Mouse (Mus musculus) stomach, postnatal 0 days (tissue): Measurements from ENCODE around the gene Ptpn1. TPM values are rescaled to one million over a fixed set of nuclear protein-coding genes. Genes with fewer than 3 reads are reported as not detected.

Experiments
- ATAC-seq: fragments of 200-750 bp; cut with Nextera tagmentation; 2 replicates; pipeline ENCODE4 v1.8.0; 2017; ENCODE audit not compliant: low FRiP score, low TSS enrichment
- DNase-seq: peaks from one replicate; pipeline ENCODE4 v3.0.0-alpha.2; 2016; ENCODE audit warnings: low spot score
- H3K27ac ChIP-seq: fragments of 300-500 bp; sonication (generic); replicated peaks from 2 replicates; pipeline ENCODE4 v1.5.1; 2014; ENCODE audit warnings: mild to moderate bottlenecking, control low read depth
- H3K27me3 ChIP-seq: fragments of 300-500 bp; sonication (generic); 2 replicates; pipeline ENCODE4 v1.6.1; 2014; ENCODE audit warnings: low read length; ENCODE audit not compliant: control insufficient read depth, insufficient read depth
- H3K36me3 ChIP-seq: fragments of 300-500 bp; sonication (generic); 2 replicates; pipeline ENCODE4 v1.6.1; 2014; ENCODE audit warnings: low read length, mixed read lengths; ENCODE audit not compliant: control insufficient read depth, insufficient read depth
- H3K4me1 ChIP-seq: fragments of 300-500 bp; sonication (generic); replicated peaks from 2 replicates; pipeline ENCODE4 v1.6.1; 2014; ENCODE audit warnings: antibody characterized with exemption; ENCODE audit not compliant: control insufficient read depth, insufficient read depth
- H3K4me2 ChIP-seq: fragments of 300-500 bp; sonication (generic); replicated peaks from 2 replicates; pipeline ENCODE4 v1.6.1; 2014; ENCODE audit warnings: low read depth, mild to moderate bottlenecking, control low read depth, moderate library complexity
- H3K4me3 ChIP-seq: fragments of 300-500 bp; sonication (generic); 2 replicates; pipeline ENCODE4 v1.5.1; 2014; ENCODE audit warnings: low read depth, low read length, control low read depth
- H3K9ac ChIP-seq: fragments of 300-500 bp; sonication (generic); 2 replicates; pipeline ENCODE4 v1.6.1; 2014; ENCODE audit warnings: mild to moderate bottlenecking, low read length, control low read depth, mixed read lengths
- H3K9me3 ChIP-seq: fragments of 300-500 bp; sonication (generic); 2 replicates; pipeline ENCODE4 v1.6.1; 2016; ENCODE audit warnings: low read length; ENCODE audit not compliant: control insufficient read depth
- CTCF ChIP-seq: IDR thresholded peaks from 2 replicates; pipeline ENCODE4 v1.5.1; 2016; ENCODE audit warnings: antibody characterized with exemption, low read depth, mild to moderate bottlenecking, moderate library complexity
- EP300 ChIP-seq: optimal IDR thresholded peaks from 2 replicates; pipeline ENCODE3; 2016; ENCODE audit warnings: antibody characterized with exemption
- WGBS: fragments of 180-500 bp; shearing (Covaris S2); extraction: QIAGEN DNeasy Blood & Tissue Kit; methylation state at CpG from one replicate; pipeline ENCODE4 v1.1.7; 2014; 5-methylcytosine and 5-hydroxymethylcytosine counted together
- polyA plus RNA-seq: library from polyadenylated mRNA; unstranded; fragments of >200 nt; fragmentation: Nextera tagmentation; extraction: Ambion mirVana; gene quantifications from 2 replicates; pipeline ENCODE4 v1.2.1, GENCODE M21; 2015

Gene Ptpn1
- polyA plus RNA-seq, 1 experiment from 2014 or later, result 51.1 TPM

GRCm38 (mm10) chr2:167982646-167983045 lies 50.8 kb downstream of the Ptpn1 start:
- Histone ChIP-seq H3K36me3 (peaks cover 6% of the 10 kb centered on the region; the same call in 1 of the 2 replicates), H3K9me3 (no peaks in the 10 kb centered on the region), H3K4me3 (no peak overlapping the region), H3K4me1 (peaks cover 3% of the 10 kb centered on the region; the same call in 1 of the 2 replicates), H3K27me3 (no peaks in the 10 kb centered on the region), H3K27ac (no peak overlapping the region), H3K4me2 (no peak overlapping the region), H3K9ac (no peak overlapping the region)
- DNase-seq (peak; percentile 75), ATAC-seq (no peak)
- TF ChIP-seq EP300 (no peak), CTCF (peak; percentile 72)
- 56% methylated on average over 9 of the region's 9 CpGs for WGBS

- TF ChIP-seq EP300 (no peak), CTCF (no peak)
- WGBS, result 79% methylated on average over 5 of the region's 5 CpGs
- peaks cover 6% of the 10 kb centered on the region; the same call in 1 of the 2 replicates for H3K36me3 ChIP-seq
- ATAC-seq (no peak), DNase-seq (no peak)
- no peaks in the 10 kb centered on the region for H3K9me3 ChIP-seq
- H3K4me3 ChIP-seq, result no peak overlapping the region
- peaks cover 8% of the 10 kb centered on the region; the same call in 1 of the 2 replicates for H3K4me1 ChIP-seq
- H3K9ac ChIP-seq, result no peak overlapping the region
- H3K27ac ChIP-seq, result no peak overlapping the region
- no peaks in the 10 kb centered on the region for H3K27me3 ChIP-seq
- no peak overlapping the region for H3K4me2 ChIP-seq
These were observed 52.5 kb downstream of the Ptpn1 start for GRCm38 (mm10) chr2:167984371-167984770.

- DNase-seq (no peak), ATAC-seq (no peak)
- Histone ChIP-seq H3K4me1 (peaks cover 10% of the 10 kb centered on the region; the same call in 1 of the 2 replicates), H3K27me3 (no peaks in the 10 kb centered on the region), H3K4me3 (no peak overlapping the region), H3K36me3 (peaks cover 6% of the 10 kb centered on the region; the same call in 1 of the 2 replicates), H3K9ac (no peak overlapping the region), H3K9me3 (no peaks in the 10 kb centered on the region), H3K4me2 (no peak overlapping the region), H3K27ac (no peak overlapping the region)
- peak; percentile 66 for TF ChIP-seq CTCF
- no peak for TF ChIP-seq EP300
- WGBS, result 35% methylated on average over 3 of the region's 3 CpGs
These were observed 53.1 kb downstream of the Ptpn1 start for GRCm38 (mm10) chr2:167984946-167985345.

GRCm38 (mm10) chr2:167986762-167987161 lies 54.9 kb downstream of the Ptpn1 start:
- WGBS, result 8% methylated on average over 7 of the region's 7 CpGs
- peak; percentile 79 for TF ChIP-seq CTCF
- TF ChIP-seq EP300, result no peak
- Histone ChIP-seq H3K9me3 (no peaks in the 10 kb centered on the region), H3K4me2 (no peak overlapping the region), H3K36me3 (peaks cover 1% of the 10 kb centered on the region; the same call in 1 of the 2 replicates), H3K4me3 (no peak overlapping the region), H3K27me3 (no peaks in the 10 kb centered on the region), H3K4me1 (peaks cover 13% of the 10 kb centered on the region; the same call in 1 of the 2 replicates), H3K27ac (no peak overlapping the region), H3K9ac (no peak overlapping the region)
- ATAC-seq (no peak), DNase-seq (peak; percentile 75)

GRCm38 (mm10) chr2:167987640-167988039 lies 55.8 kb downstream of the Ptpn1 start:
- Histone ChIP-seq H3K4me2 (0 out of 2 replicates have a peak overlapping the region, but pooled peaks have one; percentile 15), H3K27me3 (no peaks in the 10 kb centered on the region), H3K4me3 (no peak overlapping the region), H3K27ac (peak overlapping the region; percentile 30; the same call in 1 of the 2 replicates), H3K4me1 (peaks cover 13% of the 10 kb centered on the region; the same call in 1 of the 2 replicates), H3K36me3 (no peaks in the 10 kb centered on the region), H3K9me3 (no peaks in the 10 kb centered on the region), H3K9ac (no peak overlapping the region)
- DNase-seq (peak; percentile 83), ATAC-seq (peak; percentile 63)
- 39% methylated on average over 12 of the region's 12 CpGs for WGBS
- TF ChIP-seq CTCF, result 0 out of 2 replicates have a peak, but pooled peaks have one; percentile 15
- TF ChIP-seq EP300, result no peak

GRCm38 (mm10) chr2:167989310-167989709 lies 57.5 kb downstream of the Ptpn1 start:
- Histone ChIP-seq H3K9ac (0 out of 2 replicates have a peak overlapping the region, but pooled peaks have one; percentile 31), H3K4me3 (no peak overlapping the region), H3K27ac (peak overlapping the region; percentile 49), H3K36me3 (no peaks in the 10 kb centered on the region), H3K9me3 (no peaks in the 10 kb centered on the region), H3K4me2 (peak overlapping the region; percentile 37), H3K27me3 (no peaks in the 10 kb centered on the region), H3K4me1 (peaks cover 13% of the 10 kb centered on the region; the same call in 1 of the 2 replicates)
- WGBS, result 29% methylated on average over 14 of the region's 14 CpGs
- TF ChIP-seq CTCF, result no peak
- TF ChIP-seq EP300, result no peak
- ATAC-seq, result peak; percentile 47; the same call in 1 of the 2 replicates
- DNase-seq, result peak; percentile 82
